Mouse (Mus musculus): ENCODE data around the gene Abhd18. TPM values are rescaled to one million over a fixed set of nuclear protein-coding genes. Genes with fewer than 3 reads are reported as not detected.

The Abhd18 gene
- polyA plus RNA-seq, 1 experiment from 2014 or later: 8.1 TPM

- Histone ChIP-seq H3K4me2 (no peak overlapping the region), H3K4me3 (ENCODE audit: low read depth, low read length) (no peak overlapping the region), H3K9me3 (ENCODE audit: control insufficient read depth, low read length) (no peaks in the 10 kb centered on the region), H3K4me1 (replicated peaks; ENCODE audit: control insufficient read depth, insufficient read depth, low read length) (no peaks in the 10 kb centered on the region), H3K9ac (ENCODE audit: low read depth, low read length) (no peak overlapping the region), H3K27ac (ENCODE audit: low read depth, low read length) (no peak overlapping the region), H3K27me3 (replicated peaks; ENCODE audit: control insufficient read depth, insufficient read depth, low read length) (no peaks in the 10 kb centered on the region), H3K36me3 (ENCODE audit: control insufficient read depth, insufficient read depth, low read length) (no peaks in the 10 kb centered on the region)
- DNase-seq (ENCODE audit: low spot score) (no peak), ATAC-seq (replicated peaks; ENCODE audit: low FRiP score) (no peak; the same call in 1 of the 2 replicates)
These were observed 112.1 kb downstream of the Abhd18 start for GRCm38 (mm10) chr3:40958831-40959230.

- Histone ChIP-seq H3K36me3 (ENCODE audit: control insufficient read depth, insufficient read depth, low read length) (no peaks in the 10 kb centered on the region; the same call in 1 of the 2 replicates), H3K4me2 (no peak overlapping the region), H3K4me1 (replicated peaks; ENCODE audit: control insufficient read depth, insufficient read depth, low read length) (no peaks in the 10 kb centered on the region), H3K27me3 (replicated peaks; ENCODE audit: control insufficient read depth, insufficient read depth, low read length) (no peaks in the 10 kb centered on the region), H3K9ac (ENCODE audit: low read depth, low read length) (no peak overlapping the region), H3K27ac (ENCODE audit: low read depth, low read length) (no peak overlapping the region), H3K4me3 (ENCODE audit: low read depth, low read length) (no peak overlapping the region), H3K9me3 (ENCODE audit: control insufficient read depth, low read length) (no peaks in the 10 kb centered on the region)
- DNase-seq (ENCODE audit: low spot score) (no peak), ATAC-seq (replicated peaks; ENCODE audit: low FRiP score) (no peak)
These were observed 134.0 kb downstream of the Abhd18 start for GRCm38 (mm10) chr3:40980758-40981157.

- no peak overlapping the region for H3K4me2 ChIP-seq
- H3K27me3 ChIP-seq (replicated peaks; ENCODE audit: control insufficient read depth, insufficient read depth, low read length): no peaks in the 10 kb centered on the region
- no peaks in the 10 kb centered on the region for H3K36me3 ChIP-seq (ENCODE audit: control insufficient read depth, insufficient read depth, low read length)
- no peak for ATAC-seq (replicated peaks; ENCODE audit: low FRiP score)
- DNase-seq (ENCODE audit: low spot score): no peak
- H3K4me3 ChIP-seq (ENCODE audit: low read depth, low read length): no peak overlapping the region
- H3K9me3 ChIP-seq (ENCODE audit: control insufficient read depth, low read length): no peaks in the 10 kb centered on the region
- no peaks in the 10 kb centered on the region for H3K4me1 ChIP-seq (replicated peaks; ENCODE audit: control insufficient read depth, insufficient read depth, low read length)
- 70% methylated on average over 5 of the region's 5 CpGs for WGBS
- no peak overlapping the region for H3K27ac ChIP-seq (ENCODE audit: low read depth, low read length)
- H3K9ac ChIP-seq (ENCODE audit: low read depth, low read length): no peak overlapping the region
These were observed 140.8 kb downstream of the Abhd18 start for GRCm38 (mm10) chr3:40987539-40987938.

Other genes with a start within 250 kb of the Abhd18 start
- 0.12 and 0.38 TPM in 2 replicates for gene Slc25a31, start 138.1 kb upstream of the Abhd18 start, polyA plus RNA-seq (2014; fragmentation: Nextera tagmentation; extraction: Ambion mirVana)
- gene Hspa4l, start 102.5 kb upstream of the Abhd18 start, polyA plus RNA-seq (2014; fragmentation: Nextera tagmentation; extraction: Ambion mirVana): 22.4 and 25.9 TPM in 2 replicates
- 72.8 and 77.1 TPM in 2 replicates for gene Plk4, start 47.0 kb upstream of the Abhd18 start, polyA plus RNA-seq (2014; fragmentation: Nextera tagmentation; extraction: Ambion mirVana)
- 6.1 and 8.3 TPM in 2 replicates for gene Mfsd8, start 84 bp upstream of the Abhd18 start, polyA plus RNA-seq (2014; fragmentation: Nextera tagmentation; extraction: Ambion mirVana)
- 0.16 and 0.42 TPM in 2 replicates for gene 1700034I23Rik, start 55.6 kb downstream of the Abhd18 start, polyA plus RNA-seq (2014; fragmentation: Nextera tagmentation; extraction: Ambion mirVana)
- gene Larp1b, start 102.9 kb downstream of the Abhd18 start, polyA plus RNA-seq (2014; fragmentation: Nextera tagmentation; extraction: Ambion mirVana): 9.9 and 10.2 TPM in 2 replicates
- 28.3 and 29.4 TPM in 2 replicates for gene Pgrmc2, start 236.1 kb downstream of the Abhd18 start, polyA plus RNA-seq (2014; fragmentation: Nextera tagmentation; extraction: Ambion mirVana)

Data from liver, embryonic 11.5 days (tissue).